Mouse (Mus musculus) hindbrain, embryonic 16.5 days (tissue): ENCODE data around the gene Maml2. TPM values are rescaled to one million over a fixed set of nuclear protein-coding genes. Genes with fewer than 3 reads are reported as not detected.

Source experiments
- ATAC-seq: fragments of 200-750 bp; cut with Nextera tagmentation; 2 replicates; pipeline ENCODE4 v1.8.0; 2017; ENCODE audit warnings: moderate TSS enrichment, moderate library complexity
- H3K27ac ChIP-seq: fragments of 300-500 bp; sonication (generic); 2 replicates; pipeline ENCODE4 v1.5.1; 2014; ENCODE audit warnings: low read depth, mild to moderate bottlenecking, control low read depth, low read length, moderate library complexity
- H3K27me3 ChIP-seq: fragments of 300-500 bp; sonication (generic); replicated peaks from 2 replicates; pipeline ENCODE4 v1.6.1; 2014; ENCODE audit warnings: low read length; ENCODE audit not compliant: control insufficient read depth, insufficient read depth
- H3K36me3 ChIP-seq: fragments of 300-500 bp; sonication (generic); 2 replicates; pipeline ENCODE4 v1.6.1; 2014; ENCODE audit warnings: mild to moderate bottlenecking, low read length, moderate library complexity, mixed read lengths; ENCODE audit not compliant: control insufficient read depth, insufficient read depth
- H3K4me1 ChIP-seq: fragments of 300-500 bp; sonication (generic); 2 replicates; pipeline ENCODE4 v1.6.1; 2014; ENCODE audit warnings: low read depth, low read length; ENCODE audit not compliant: control insufficient read depth, insufficient read depth
- H3K4me2 ChIP-seq: fragments of 300-500 bp; sonication (generic); 2 replicates; pipeline ENCODE4 v1.6.1; 2014; ENCODE audit warnings: mild to moderate bottlenecking, low read length, control low read depth, moderate library complexity
- H3K4me3 ChIP-seq: fragments of 300-500 bp; sonication (generic); 2 replicates; pipeline ENCODE4 v1.5.1; 2014; ENCODE audit warnings: mild to moderate bottlenecking, low read length, control low read depth, moderate library complexity
- H3K9ac ChIP-seq: fragments of 300-500 bp; sonication (generic); 2 replicates; pipeline ENCODE4 v1.6.1; 2014; ENCODE audit warnings: low read depth, mild to moderate bottlenecking, control low read depth, low read length, moderate library complexity
- H3K9me3 ChIP-seq: fragments of 300-500 bp; sonication (generic); 2 replicates; pipeline ENCODE4 v1.6.1; 2014; ENCODE audit warnings: mild to moderate bottlenecking, low read length, moderate library complexity; ENCODE audit not compliant: control insufficient read depth
- WGBS: fragments of 180-500 bp; shearing (Covaris S2); extraction: QIAGEN DNeasy Blood & Tissue Kit; methylation state at CpG from one replicate; pipeline ENCODE4 v1.1.7; 2014; 5-methylcytosine and 5-hydroxymethylcytosine counted together
- polyA plus RNA-seq: library from polyadenylated mRNA; unstranded; fragments of >200 nt; fragmentation: Nextera tagmentation; extraction: Ambion mirVana; gene quantifications from 2 replicates; pipeline ENCODE4 v1.2.1, GENCODE M21; 2015

The Maml2 gene
- polyA plus RNA-seq, 1 experiment from 2014 or later, result 10.8 TPM

GRCm38 (mm10) chr9:13681147-13681546, 383.4 kb downstream of the Maml2 start:
- H3K9ac ChIP-seq, result no peak overlapping the region
- no peaks in the 10 kb centered on the region for H3K27me3 ChIP-seq
- peaks cover 3% of the 10 kb centered on the region; the same call in 1 of the 2 replicates for H3K4me1 ChIP-seq
- no peak for ATAC-seq
- H3K9me3 ChIP-seq, result no peaks in the 10 kb centered on the region
- H3K4me3 ChIP-seq, result no peak overlapping the region
- H3K4me2 ChIP-seq, result peak overlapping the region; percentile 42; the same call in 1 of the 2 replicates
- 79% methylated on average over 8 of the region's 8 CpGs for WGBS
- no peaks in the 10 kb centered on the region for H3K36me3 ChIP-seq
- peak overlapping the region; percentile 67 for H3K27ac ChIP-seq

GRCm38 (mm10) chr9:13681581-13682038, 383.9 kb downstream of the Maml2 start:
- Histone ChIP-seq H3K9ac (peak overlapping the region; percentile 42; the same call in 1 of the 2 replicates), H3K27ac (peak overlapping the region; percentile 67), H3K4me2 (peak overlapping the region; percentile 42), H3K4me1 (peaks cover 3% of the 10 kb centered on the region; the same call in 1 of the 2 replicates), H3K9me3 (no peaks in the 10 kb centered on the region), H3K27me3 (no peaks in the 10 kb centered on the region), H3K4me3 (peak overlapping the region; percentile 23; the same call in 1 of the 2 replicates), H3K36me3 (no peaks in the 10 kb centered on the region)
- peak; percentile 98 for ATAC-seq
- 10% methylated on average over 8 of the region's 8 CpGs for WGBS

GRCm38 (mm10) chr9:13684327-13684934, 386.7 kb downstream of the Maml2 start:
- ATAC-seq, result no peak
- H3K36me3 ChIP-seq, result no peaks in the 10 kb centered on the region
- H3K27me3 ChIP-seq, result no peaks in the 10 kb centered on the region
- WGBS, result 87% methylated on average over 6 of the region's 6 CpGs
- no peak overlapping the region for H3K4me3 ChIP-seq
- peaks cover 3% of the 10 kb centered on the region for H3K4me1 ChIP-seq
- no peak overlapping the region for H3K9ac ChIP-seq
- H3K9me3 ChIP-seq, result no peaks in the 10 kb centered on the region
- no peak overlapping the region for H3K27ac ChIP-seq
- H3K4me2 ChIP-seq, result no peak overlapping the region

- 91% methylated on average over 19 of the region's 19 CpGs for WGBS
- H3K4me1 ChIP-seq, result peaks cover 12% of the 10 kb centered on the region
- no peak overlapping the region for H3K9ac ChIP-seq
- no peaks in the 10 kb centered on the region for H3K9me3 ChIP-seq
- H3K4me3 ChIP-seq, result no peak overlapping the region
- H3K36me3 ChIP-seq, result no peaks in the 10 kb centered on the region
- no peaks in the 10 kb centered on the region for H3K27me3 ChIP-seq
- no peak overlapping the region for H3K4me2 ChIP-seq
- H3K27ac ChIP-seq, result no peak overlapping the region
- no peak for ATAC-seq
Observed at GRCm38 (mm10) chr9:13686977-13687659, 389.4 kb downstream of the Maml2 start.

- Histone ChIP-seq H3K9ac (no peak overlapping the region), H3K27me3 (no peaks in the 10 kb centered on the region), H3K9me3 (no peaks in the 10 kb centered on the region), H3K4me1 (peaks cover 12% of the 10 kb centered on the region), H3K4me3 (no peak overlapping the region), H3K36me3 (no peaks in the 10 kb centered on the region), H3K4me2 (no peak overlapping the region), H3K27ac (no peak overlapping the region)
- ATAC-seq, result 0 out of 2 replicates have a peak, but pooled peaks have one; percentile 26
- WGBS, result 72% methylated on average over 9 of the region's 9 CpGs
Observed at GRCm38 (mm10) chr9:13688997-13689396, 391.2 kb downstream of the Maml2 start.

GRCm38 (mm10) chr9:13690321-13690720, 392.6 kb downstream of the Maml2 start:
- Histone ChIP-seq H3K4me2 (peak overlapping the region; percentile 32; the same call in 1 of the 2 replicates), H3K27ac (peak overlapping the region; percentile 68; the same call in 1 of the 2 replicates), H3K36me3 (no peaks in the 10 kb centered on the region), H3K9ac (no peak overlapping the region), H3K4me3 (no peak overlapping the region), H3K27me3 (no peaks in the 10 kb centered on the region), H3K4me1 (peaks cover 12% of the 10 kb centered on the region), H3K9me3 (no peaks in the 10 kb centered on the region)
- ATAC-seq, result peak; percentile 73
- 26% methylated on average over 8 of the region's 8 CpGs for WGBS

GRCm38 (mm10) chr9:13693693-13694284, 396.0 kb downstream of the Maml2 start:
- H3K4me1 ChIP-seq, result peaks cover 12% of the 10 kb centered on the region
- no peak for ATAC-seq
- H3K4me2 ChIP-seq, result no peak overlapping the region
- H3K9ac ChIP-seq, result no peak overlapping the region
- H3K27ac ChIP-seq, result 0 out of 2 replicates have a peak overlapping the region, but pooled peaks have one; percentile 23
- H3K27me3 ChIP-seq, result no peaks in the 10 kb centered on the region
- 86% methylated on average over 3 of the region's 3 CpGs for WGBS
- no peak overlapping the region for H3K4me3 ChIP-seq
- H3K36me3 ChIP-seq, result no peaks in the 10 kb centered on the region
- H3K9me3 ChIP-seq, result no peaks in the 10 kb centered on the region

- ATAC-seq, result no peak
- no peaks in the 10 kb centered on the region for H3K27me3 ChIP-seq
- H3K4me1 ChIP-seq, result peaks cover 12% of the 10 kb centered on the region
- no peaks in the 10 kb centered on the region for H3K9me3 ChIP-seq
- H3K4me3 ChIP-seq, result no peak overlapping the region
- WGBS, result 55% methylated on average over 5 of the region's 5 CpGs
- no peak overlapping the region for H3K27ac ChIP-seq
- no peak overlapping the region for H3K4me2 ChIP-seq
- no peaks in the 10 kb centered on the region for H3K36me3 ChIP-seq
- H3K9ac ChIP-seq, result no peak overlapping the region
Observed at GRCm38 (mm10) chr9:13694293-13694692, 396.5 kb downstream of the Maml2 start.
